ENCODE assay signal across 8 mouse cellular contexts in the genomic region with DNA sequence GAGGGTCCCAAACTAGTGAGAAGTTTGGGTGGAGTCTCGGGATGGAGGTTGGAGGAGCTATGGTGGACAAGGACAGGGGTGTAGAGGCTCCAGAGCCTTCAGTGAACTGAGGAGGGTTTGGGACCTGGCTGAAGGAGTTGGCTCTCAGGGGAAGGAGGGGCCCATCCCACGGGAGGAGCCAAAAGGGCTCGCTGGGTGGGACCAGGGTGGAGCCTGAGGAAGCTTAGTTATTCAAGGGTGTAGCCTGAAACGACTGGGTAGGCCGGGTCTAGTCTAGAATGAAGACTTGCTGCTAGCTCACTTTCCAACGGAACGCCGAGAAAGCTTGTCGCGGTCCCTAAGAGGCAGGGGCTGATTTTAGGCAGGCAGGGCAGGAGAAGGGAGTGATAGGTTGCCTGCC. TPM values are rescaled to one million over a fixed set of nuclear protein-coding genes. Genes with fewer than 3 reads are reported as not detected.
DNase-seq lines count a peak whose midpoint lies in the region; ATAC-seq lines count a peak whose summit lies in the region.

No protein-coding gene starts in this region.

- peak; percentile 21 to 28 for DNase-seq in B cell, adult 2 months
- peak; percentile 90 to 94 for DNase-seq in adrenal gland, adult (ENCODE audit: inconsistent age in 2 of 2, low spot score in 1 of 2)
- DNase-seq in heart, postnatal 10 days, result peak; percentile 68 to 73
- peak; percentile 81 to 88 for DNase-seq in kidney, postnatal 4 days
- peak; percentile 80 for DNase-seq in testis, postnatal 14 days (ENCODE audit: low spot score)

- peak; percentile 89 for ATAC-seq in erythroid progenitor cell, adult 5-6 weeks (replicated peaks; ENCODE audit: low FRiP score, poor library complexity, severe bottlenecking)
- peak; percentile 82 for ATAC-seq in megakaryocyte-erythroid progenitor cell, adult 5-6 weeks (replicated peaks; ENCODE audit: low FRiP score, low TSS enrichment, poor library complexity, severe bottlenecking)
- no peak for ATAC-seq in activated CD4-positive, CD25-positive, alpha-beta regulatory T cell, adult 4 months

- intact Hi-C loops in heart, postnatal 10 days (cut with DNase I), result loop anchor here (5.0 kb wide), 1 partner anchor 55 kb away; a partner anchor contains a TSS

RNA-seq across cellular contexts. Expression of a gene that starts 9.0 kb away (rescaled TPM):
- total RNA-seq in erythroid progenitor cell, adult 5-6 weeks (2015; ENCODE audit: low replicate concordance), result not detected in 2 replicates
- total RNA-seq in erythroid progenitor cell, adult 5-6 weeks (2017; ENCODE audit: low replicate concordance), result not detected in 2 replicates
- total RNA-seq in heart, postnatal 10 days (2021), result not detected
- not detected in 2 replicates for total RNA-seq in megakaryocyte-erythroid progenitor cell, adult 5-6 weeks (2014; fragmentation: Nextera tagmentation)
- total RNA-seq in megakaryocyte-erythroid progenitor cell, adult 5-6 weeks (2017), result not detected in 2 replicates
- not detected for polyA plus RNA-seq in activated CD4-positive, CD25-positive, alpha-beta regulatory T cell, adult 4 months (2017; shearing (Covaris generic))

RNA-seq across cellular contexts. Expression of a gene that starts 22.7 kb away (rescaled TPM):
- 93.0 and 93.9 TPM in 2 replicates for total RNA-seq in erythroid progenitor cell, adult 5-6 weeks (2015; ENCODE audit: low replicate concordance)
- total RNA-seq in erythroid progenitor cell, adult 5-6 weeks (2017; ENCODE audit: low replicate concordance), result 46.2 and 74.2 TPM in 2 replicates
- total RNA-seq in heart, postnatal 10 days (2021), result 10 to 100 TPM; 90.9 to 91.1 TPM
- total RNA-seq in megakaryocyte-erythroid progenitor cell, adult 5-6 weeks (2014; fragmentation: Nextera tagmentation), result 95.3 and 104 TPM in 2 replicates
- 23.8 and 37.1 TPM in 2 replicates for total RNA-seq in megakaryocyte-erythroid progenitor cell, adult 5-6 weeks (2017)
- polyA plus RNA-seq in activated CD4-positive, CD25-positive, alpha-beta regulatory T cell, adult 4 months (2017; shearing (Covaris generic)), result 1 to 10 TPM; 6.8 to 8.0 TPM

RNA-seq across cellular contexts. Expression of a gene that starts 22.7 kb away (rescaled TPM):
- 1.1 TPM in 1 of 2 replicates, not detected in the other for total RNA-seq in erythroid progenitor cell, adult 5-6 weeks (2015; ENCODE audit: low replicate concordance)
- 1.7 TPM in 1 of 2 replicates, not detected in the other for total RNA-seq in erythroid progenitor cell, adult 5-6 weeks (2017; ENCODE audit: low replicate concordance)
- 1 to 10 TPM; 4.1 to 6.2 TPM for total RNA-seq in heart, postnatal 10 days (2021)
- total RNA-seq in megakaryocyte-erythroid progenitor cell, adult 5-6 weeks (2014; fragmentation: Nextera tagmentation), result 4.1 and 11.5 TPM in 2 replicates
- total RNA-seq in megakaryocyte-erythroid progenitor cell, adult 5-6 weeks (2017), result 0.91 and 1.3 TPM in 2 replicates
- polyA plus RNA-seq in activated CD4-positive, CD25-positive, alpha-beta regulatory T cell, adult 4 months (2017; shearing (Covaris generic)), result under 1 TPM; 0.80 to 0.98 TPM

RNA-seq across cellular contexts. Expression of a gene that starts 34.4 kb away (rescaled TPM):
- 17.3 and 28.9 TPM in 2 replicates for total RNA-seq in erythroid progenitor cell, adult 5-6 weeks (2015; ENCODE audit: low replicate concordance)
- 2.3 and 25.4 TPM in 2 replicates for total RNA-seq in erythroid progenitor cell, adult 5-6 weeks (2017; ENCODE audit: low replicate concordance)
- total RNA-seq in heart, postnatal 10 days (2021), result 100 to 1,000 TPM; 198 to 216 TPM
- total RNA-seq in megakaryocyte-erythroid progenitor cell, adult 5-6 weeks (2014; fragmentation: Nextera tagmentation), result 160 and 230 TPM in 2 replicates
- total RNA-seq in megakaryocyte-erythroid progenitor cell, adult 5-6 weeks (2017), result 132 and 171 TPM in 2 replicates
- 100 to 1,000 TPM in 1 of 2 experiments, 10 to 100 TPM in 1; 38.0 to 103 TPM for polyA plus RNA-seq in activated CD4-positive, CD25-positive, alpha-beta regulatory T cell, adult 4 months (2017; shearing (Covaris generic))

RNA-seq across cellular contexts. Expression of a gene that starts 45.5 kb away (rescaled TPM):
- total RNA-seq in erythroid progenitor cell, adult 5-6 weeks (2015; ENCODE audit: low replicate concordance), result 50.7 and 80.7 TPM in 2 replicates
- 44.2 and 62.0 TPM in 2 replicates for total RNA-seq in erythroid progenitor cell, adult 5-6 weeks (2017; ENCODE audit: low replicate concordance)
- 10 to 100 TPM; 34.1 to 47.9 TPM for total RNA-seq in heart, postnatal 10 days (2021)
- 80.4 and 150 TPM in 2 replicates for total RNA-seq in megakaryocyte-erythroid progenitor cell, adult 5-6 weeks (2014; fragmentation: Nextera tagmentation)
- 84.3 and 104 TPM in 2 replicates for total RNA-seq in megakaryocyte-erythroid progenitor cell, adult 5-6 weeks (2017)
- 100 to 1,000 TPM in 1 of 2 experiments, 10 to 100 TPM in 1; 88.9 to 129 TPM for polyA plus RNA-seq in activated CD4-positive, CD25-positive, alpha-beta regulatory T cell, adult 4 months (2017; shearing (Covaris generic))

Comparison
In these comparisons a context has a peak if more than half of its experiments do, and no peak if none do; other contexts are left out.
1. DNase-seq: peak in every context shown above with its lines; median percentile 92 in adrenal gland, adult; 84 in kidney, postnatal 4 days; 80 in testis, postnatal 14 days; 70 in heart, postnatal 10 days; 24 in B cell, adult 2 months.